Mouse (Mus musculus) thymus, adult 2 months (tissue): ENCODE results near the gene Mrnip. TPM values are rescaled to one million over a fixed set of nuclear protein-coding genes. Genes with fewer than 3 reads are reported as not detected.

Experiments used
- DNase-seq: peaks from one replicate; pipeline ENCODE4 v3.0.0; 2021
- H3K27ac ChIP-seq: fragments of 200-500 bp; 2 replicates; pipeline ENCODE4 v1.5.1; 2012; ENCODE audit warnings: low read length, control low read depth; ENCODE audit not compliant: control insufficient read depth, insufficient read depth
- H3K27me3 ChIP-seq: fragments of 200-500 bp; 2 replicates; pipeline ENCODE4 v1.6.1; 2012; ENCODE audit warnings: mild to moderate bottlenecking, low read length, moderate library complexity, mixed read lengths; ENCODE audit not compliant: control insufficient read depth, insufficient read depth
- H3K36me3 ChIP-seq: fragments of 200-500 bp; 2 replicates; pipeline ENCODE4 v1.6.1; 2012; ENCODE audit warnings: mild to moderate bottlenecking, low read length, moderate library complexity; ENCODE audit not compliant: control insufficient read depth, insufficient read depth
- H3K4me1 ChIP-seq: fragments of 200-500 bp; replicated peaks from 2 replicates; pipeline ENCODE4 v1.6.1; 2012; ENCODE audit warnings: low read length; ENCODE audit not compliant: control insufficient read depth, insufficient read depth
- H3K4me3 ChIP-seq: fragments of 200-500 bp; 2 replicates; pipeline ENCODE4 v1.5.1; 2012; ENCODE audit warnings: mild to moderate bottlenecking, low read length, control low read depth, moderate library complexity; ENCODE audit not compliant: control insufficient read depth, insufficient read depth
- CTCF ChIP-seq: fragments of 200-500 bp; IDR thresholded peaks from 2 replicates; pipeline ENCODE4 v1.5.1; 2012; ENCODE audit warnings: mild to moderate bottlenecking, control low read depth, low read length, moderate library complexity, borderline replicate concordance; ENCODE audit not compliant: control insufficient read depth, poor library complexity, insufficient read depth; ENCODE audit errors: extremely low read depth
- POLR2A ChIP-seq: fragments of 200-500 bp; IDR thresholded peaks from 2 replicates; pipeline ENCODE4 v1.6.1; 2012; ENCODE audit warnings: mild to moderate bottlenecking, low read length, control low read depth, moderate library complexity; ENCODE audit not compliant: control insufficient read depth, poor library complexity, insufficient read depth; ENCODE audit errors: extremely low read depth
- WGBS: fragments of 180-500 bp; shearing (Covaris S2); methylation state at CpG from one replicate; pipeline ENCODE4 v1.1.7; 2018; 5-methylcytosine and 5-hydroxymethylcytosine counted together
- polyA plus RNA-seq: library from polyadenylated mRNA; depleted of rRNA; stranded (reverse); fragments of >200 nt; gene quantifications from 2 replicates; pipeline ENCODE4 v1.2.3, GENCODE M21; 2012

The Mrnip gene
- polyA plus RNA-seq, 1 experiment = 8.9 TPM

DNA sequence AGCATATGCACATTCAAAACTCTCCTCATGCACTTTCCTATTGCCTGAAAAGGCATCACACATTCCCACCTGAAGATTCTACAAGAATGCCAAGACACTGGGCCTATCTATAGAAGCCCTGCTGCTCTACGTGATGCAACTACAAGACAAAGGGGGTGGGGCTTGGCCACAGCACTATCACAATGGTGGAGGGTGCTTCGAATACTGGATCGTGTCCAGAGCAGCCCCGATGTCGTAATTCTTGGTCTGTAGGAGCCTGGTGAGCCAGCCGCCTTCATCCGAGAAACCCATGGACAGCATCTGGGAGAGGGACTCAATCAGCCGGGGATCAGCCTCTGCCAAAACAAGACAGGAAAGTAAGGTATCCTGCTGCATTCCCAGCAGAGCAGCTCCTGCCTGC, 26.4 kb downstream of the Mrnip start:
- H3K4me3 ChIP-seq = no peak overlapping the region
- H3K27ac ChIP-seq = no peak overlapping the region
- 92% methylated on average over 8 of the region's 8 CpGs for WGBS
- H3K36me3 ChIP-seq = peaks cover 67% of the 10 kb centered on the region
- no peaks in the 10 kb centered on the region for H3K27me3 ChIP-seq
- DNase-seq = no peak
- no peaks in the 10 kb centered on the region for H3K4me1 ChIP-seq
- TF ChIP-seq POLR2A (no peak), CTCF (no peak)

DNA sequence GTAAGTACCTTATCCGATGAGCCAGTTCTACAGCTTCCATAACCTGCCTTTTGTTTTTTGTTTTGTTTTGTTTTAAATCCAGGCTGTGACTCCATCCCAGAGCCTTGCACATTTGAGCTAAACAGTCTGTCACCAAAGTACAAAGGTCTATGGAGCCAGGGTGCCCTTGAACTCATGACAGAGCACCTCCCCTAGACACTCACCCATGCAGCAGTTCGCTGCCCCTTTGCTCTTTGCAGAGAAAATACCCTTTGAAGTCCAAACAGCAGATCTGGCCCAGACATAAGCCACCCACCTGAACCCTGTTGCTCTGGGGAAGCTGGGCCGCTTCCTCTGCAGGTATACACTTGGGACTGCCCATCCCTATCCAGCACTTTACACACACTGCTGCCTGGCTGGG, 27.3 kb downstream of the Mrnip start:
- no peak overlapping the region for H3K27ac ChIP-seq
- no peaks in the 10 kb centered on the region for H3K27me3 ChIP-seq
- peaks cover 76% of the 10 kb centered on the region for H3K36me3 ChIP-seq
- DNase-seq = no peak
- H3K4me1 ChIP-seq = no peaks in the 10 kb centered on the region
- 96% methylated on average over 3 of the region's 3 CpGs for WGBS
- H3K4me3 ChIP-seq = no peak overlapping the region
- TF ChIP-seq CTCF = no peak
- no peak for TF ChIP-seq POLR2A

DNA sequence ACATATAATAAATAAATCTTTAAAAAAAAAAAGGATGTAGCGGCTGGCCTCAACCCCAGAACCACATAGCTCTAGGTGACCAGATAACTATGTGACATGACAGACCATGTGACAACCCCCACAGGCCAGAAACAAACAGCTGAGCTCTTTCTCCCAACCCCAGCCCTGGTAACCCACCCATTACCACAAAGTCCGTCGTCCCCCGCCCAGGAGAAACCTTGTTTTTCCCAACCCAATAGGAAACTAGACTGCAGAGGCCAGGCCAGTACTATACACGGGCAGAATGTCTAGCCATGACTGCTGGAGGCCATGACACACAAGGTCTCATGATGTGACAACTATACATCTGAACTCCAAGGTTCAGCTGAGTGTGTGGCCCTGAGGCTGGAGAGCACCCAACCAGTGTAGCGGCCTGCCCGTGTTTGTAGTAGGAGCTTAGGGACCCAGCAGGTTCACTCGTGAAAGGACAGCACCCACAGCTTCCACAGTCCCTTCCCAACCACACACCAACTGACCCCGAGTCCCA, 29.1 kb downstream of the Mrnip start:
- H3K27ac ChIP-seq = no peak overlapping the region
- no peak overlapping the region for H3K4me3 ChIP-seq
- no peaks in the 10 kb centered on the region for H3K4me1 ChIP-seq
- no peak for DNase-seq
- peaks cover 82% of the 10 kb centered on the region for H3K36me3 ChIP-seq
- TF ChIP-seq POLR2A = no peak
- no peak for TF ChIP-seq CTCF
- WGBS = 95% methylated on average over 9 of the region's 9 CpGs
- H3K27me3 ChIP-seq = no peaks in the 10 kb centered on the region

GRCm38 (mm10) chr11:50205434-50205833, 31.2 kb downstream of the Mrnip start:
- Histone ChIP-seq H3K4me1 (no peaks in the 10 kb centered on the region), H3K27me3 (no peaks in the 10 kb centered on the region), H3K4me3 (no peak overlapping the region), H3K27ac (no peak overlapping the region), H3K36me3 (peaks cover 65% of the 10 kb centered on the region)
- TF ChIP-seq POLR2A (no peak), CTCF (no peak)
- DNase-seq = no peak
- WGBS = 93% methylated on average over 3 of the region's 3 CpGs

GRCm38 (mm10) chr11:50206037-50206436, 31.8 kb downstream of the Mrnip start:
- no peak overlapping the region for H3K27ac ChIP-seq
- H3K4me1 ChIP-seq = peaks cover 3% of the 10 kb centered on the region

DNA sequence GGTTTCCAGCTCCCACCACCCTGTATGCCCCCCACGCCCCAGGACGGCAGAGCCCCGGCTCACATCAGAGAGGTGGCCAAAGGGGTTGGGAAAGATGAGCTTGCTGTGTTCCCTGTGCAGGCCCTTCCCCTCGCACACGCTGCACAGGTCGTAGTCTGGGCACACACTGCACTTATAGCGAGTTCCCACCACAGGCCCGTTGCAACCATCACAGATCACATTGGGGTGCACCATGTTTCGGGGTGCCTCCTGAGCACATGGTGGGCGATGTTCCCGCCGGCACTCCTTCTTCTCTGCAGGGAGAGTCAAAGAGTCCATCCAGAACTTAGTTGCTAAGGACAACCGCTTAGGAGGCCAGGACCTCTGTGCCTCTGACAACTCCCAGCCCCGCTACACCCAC, 33.1 kb downstream of the Mrnip start:
- no peak for DNase-seq
- TF ChIP-seq POLR2A (no peak), CTCF (no peak)
- peaks cover 7% of the 10 kb centered on the region for H3K4me1 ChIP-seq
- WGBS = 98% methylated on average over 14 of the region's 14 CpGs
- no peak overlapping the region for H3K4me3 ChIP-seq
- no peaks in the 10 kb centered on the region for H3K27me3 ChIP-seq
- H3K36me3 ChIP-seq = peaks cover 46% of the 10 kb centered on the region
- no peak overlapping the region for H3K27ac ChIP-seq

More at GRCm38 (mm10) chr11:50206037-50206436, 31.8 kb downstream of the Mrnip start:
- no peak for TF ChIP-seq CTCF
- H3K4me3 ChIP-seq = no peak overlapping the region
- H3K27me3 ChIP-seq = no peaks in the 10 kb centered on the region
- peaks cover 59% of the 10 kb centered on the region for H3K36me3 ChIP-seq
- no peak for DNase-seq
- WGBS = 96% methylated on average over 2 of the region's 2 CpGs

DNA sequence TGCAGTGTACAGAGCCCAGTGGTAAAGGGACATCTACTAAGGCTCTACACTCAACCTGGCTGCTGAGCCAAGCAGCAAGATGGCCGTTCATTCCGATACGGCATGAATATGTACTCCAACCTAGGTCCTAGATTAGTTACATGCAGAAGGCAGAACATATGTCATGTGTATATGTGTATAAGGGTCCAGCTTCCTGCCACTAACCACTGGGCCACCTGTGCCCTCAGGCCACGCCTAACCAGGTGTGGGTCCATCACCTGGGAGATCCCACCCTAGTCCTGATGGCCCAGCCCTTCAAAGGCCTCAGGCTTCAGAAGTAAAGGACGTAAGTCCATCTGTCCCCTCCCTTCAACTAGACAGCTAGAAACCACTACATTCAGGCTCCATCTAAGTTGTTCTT, 33.8 kb downstream of the Mrnip start:
- DNase-seq = no peak
- H3K4me3 ChIP-seq = no peak overlapping the region
- H3K27me3 ChIP-seq = no peaks in the 10 kb centered on the region
- peaks cover 39% of the 10 kb centered on the region for H3K36me3 ChIP-seq
- no peak for TF ChIP-seq POLR2A
- no peak for TF ChIP-seq CTCF
- peaks cover 7% of the 10 kb centered on the region for H3K4me1 ChIP-seq
- no peak overlapping the region for H3K27ac ChIP-seq
- WGBS = 92% methylated on average over 5 of the region's 5 CpGs
